Mouse (Mus musculus): Measurements from ENCODE around the gene Tsks. TPM values are rescaled to one million over a fixed set of nuclear protein-coding genes. Genes with fewer than 3 reads are reported as not detected.

Tsks gene
- polyA plus RNA-seq, 1 experiment, result 0.62 TPM

DNA sequence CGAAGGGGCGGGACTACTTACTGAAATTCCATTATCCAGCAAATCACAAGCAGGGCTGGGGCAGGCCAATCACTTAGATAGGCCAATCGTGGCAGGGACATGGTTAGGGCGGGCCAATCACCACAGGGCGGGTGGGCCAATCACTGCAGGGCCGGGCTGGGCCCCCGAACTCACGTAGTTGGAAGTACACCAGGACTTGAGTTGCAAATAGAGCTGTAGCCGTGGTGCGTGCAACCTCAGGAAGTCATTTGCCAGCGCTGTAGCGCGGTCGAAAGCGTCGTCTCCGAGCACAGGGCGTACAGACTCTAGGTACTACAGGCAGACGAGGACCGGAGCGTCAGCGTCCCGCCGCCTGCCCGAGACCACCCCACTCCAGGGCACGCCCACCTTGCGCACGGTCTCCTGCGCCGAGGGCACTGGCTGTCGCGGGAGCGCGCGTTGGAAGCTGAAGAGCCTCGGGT, 27.3 kb downstream of the Tsks start:
- TF ChIP-seq FLI1 (IDR thresholded peaks at IDR 0.05; ENCODE audit: low read length) (no peak), GATA1 (IDR thresholded peaks at IDR 0.05; ENCODE audit: borderline replicate concordance, low read length) (no peak)
- peak overlapping the region; percentile 93 for H3K4me3 ChIP-seq (replicated peaks)
- no peaks in the 10 kb centered on the region for H3K9me3 ChIP-seq
- peaks cover 4% of the 10 kb centered on the region for H3K36me3 ChIP-seq (replicated peaks; ENCODE audit: low read length)
- H3K27me3 ChIP-seq (replicated peaks), result peaks cover 46% of the 10 kb centered on the region
- peaks cover 48% of the 10 kb centered on the region for H3K4me1 ChIP-seq

DNA sequence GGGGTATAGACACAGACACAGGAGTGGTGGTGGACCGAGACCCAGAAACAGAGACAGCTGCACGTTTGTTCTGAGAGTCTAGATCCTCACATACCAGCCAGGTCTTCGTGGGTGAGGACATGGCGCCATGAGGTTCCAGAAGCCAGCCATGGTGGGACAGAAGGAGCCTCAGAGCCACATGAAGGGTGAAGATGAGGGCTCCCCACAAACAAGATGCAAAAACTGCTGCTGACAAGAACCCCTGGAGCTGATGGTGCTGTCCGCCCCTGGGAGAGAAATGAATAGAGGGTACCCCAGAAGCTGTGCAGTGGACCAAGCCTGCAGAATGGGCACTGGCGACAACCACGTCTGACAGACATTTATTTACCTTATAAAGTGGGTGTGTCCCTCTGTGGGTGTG, 28.1 kb downstream of the Tsks start:
- Histone ChIP-seq H3K4me1 (peaks cover 48% of the 10 kb centered on the region), H3K27me3 (replicated peaks) (peaks cover 40% of the 10 kb centered on the region), H3K36me3 (replicated peaks; ENCODE audit: low read length) (peaks cover 11% of the 10 kb centered on the region), H3K4me3 (replicated peaks) (peak overlapping the region; percentile 93), H3K9me3 (no peaks in the 10 kb centered on the region)
- TF ChIP-seq GATA1 (IDR thresholded peaks at IDR 0.05; ENCODE audit: borderline replicate concordance, low read length), result no peak
- TF ChIP-seq FLI1 (IDR thresholded peaks at IDR 0.05; ENCODE audit: low read length), result no peak

DNA sequence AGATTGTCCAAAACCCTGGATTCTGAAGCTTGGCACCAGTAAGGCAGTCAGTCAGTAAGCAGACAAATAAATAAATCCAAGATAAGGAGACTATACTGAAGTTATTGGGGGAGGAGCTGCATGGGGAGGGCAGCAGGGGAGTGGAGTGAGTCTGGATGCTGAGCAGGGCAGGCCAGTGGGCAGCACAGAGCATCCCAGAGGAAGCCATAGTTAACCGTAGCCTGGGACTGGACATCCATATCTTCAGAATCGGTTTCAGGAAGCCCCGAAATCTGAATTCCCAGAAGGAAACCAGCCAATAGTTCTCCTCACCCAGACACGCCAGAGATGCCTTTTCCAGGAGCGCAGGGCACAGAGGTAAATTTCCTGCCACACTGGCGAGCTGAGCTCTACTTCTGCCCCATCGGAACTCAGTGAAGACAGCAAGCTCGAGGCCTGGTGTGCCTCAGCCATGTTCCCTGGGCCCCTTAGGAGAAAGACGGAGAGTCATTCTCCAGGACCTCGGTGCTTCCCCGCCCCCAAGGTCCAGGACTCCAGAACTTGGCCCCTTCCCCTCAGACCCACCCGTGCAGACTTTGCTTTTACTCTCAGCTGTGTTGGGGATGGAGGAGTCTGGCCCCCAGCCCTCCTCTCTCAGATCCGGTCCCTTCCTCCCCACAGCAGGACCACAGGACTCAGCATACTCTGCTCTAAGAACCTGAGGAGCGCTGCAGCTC, 30.6 kb downstream of the Tsks start:
- Histone ChIP-seq H3K27me3 (replicated peaks) (peaks cover 31% of the 10 kb centered on the region), H3K36me3 (replicated peaks; ENCODE audit: low read length) (peaks cover 36% of the 10 kb centered on the region), H3K9me3 (no peaks in the 10 kb centered on the region), H3K4me1 (peaks cover 57% of the 10 kb centered on the region), H3K4me3 (replicated peaks) (no peak overlapping the region)
- TF ChIP-seq GATA1 (IDR thresholded peaks at IDR 0.05; ENCODE audit: borderline replicate concordance, low read length), result no peak
- TF ChIP-seq FLI1 (IDR thresholded peaks at IDR 0.05; ENCODE audit: low read length), result no peak

DNA sequence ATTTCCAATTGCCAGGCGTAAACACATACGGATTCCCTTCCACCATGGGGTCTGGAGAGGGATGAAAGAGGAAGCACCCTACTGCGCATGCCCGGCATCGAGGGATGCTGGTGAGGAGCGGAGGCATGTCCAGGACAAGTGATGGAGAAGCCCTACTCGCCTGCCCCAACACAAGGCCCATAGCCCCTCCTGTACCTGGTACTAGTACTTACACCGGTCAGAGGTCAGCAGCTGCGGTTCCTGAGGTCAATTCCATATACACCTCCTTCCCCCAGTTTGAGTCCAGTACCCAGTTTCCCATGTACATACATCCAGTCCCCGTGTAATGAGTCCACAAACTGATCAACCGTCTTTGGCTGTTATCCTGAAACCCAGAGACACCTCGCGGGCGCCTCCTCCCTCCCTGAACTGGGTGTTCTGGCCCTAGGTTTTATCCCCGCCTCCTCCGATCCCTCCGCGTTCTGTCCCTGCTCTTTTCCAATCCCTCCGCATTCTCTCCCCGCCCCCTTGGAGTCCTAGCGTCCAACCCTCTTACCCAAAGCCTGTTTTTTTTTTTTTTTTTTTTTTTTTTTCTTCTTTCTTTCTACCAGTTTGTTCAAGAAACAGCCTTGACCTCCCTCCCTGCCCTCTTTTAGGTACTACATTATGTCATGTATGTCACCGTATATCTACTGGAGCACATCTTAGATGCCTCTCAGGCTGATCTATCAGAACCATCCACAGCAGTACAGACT, 31.5 kb downstream of the Tsks start, which contains the start of gene Cpt1c:
Cpt1c (minus strand) TSS at position 469 of the 734 bp plus-strand sequence.
- Histone ChIP-seq H3K4me1 (peaks cover 61% of the 10 kb centered on the region), H3K36me3 (replicated peaks; ENCODE audit: low read length) (peaks cover 45% of the 10 kb centered on the region), H3K4me3 (replicated peaks) (peak within 1 kb of the TSS; percentile 83)

DNA sequence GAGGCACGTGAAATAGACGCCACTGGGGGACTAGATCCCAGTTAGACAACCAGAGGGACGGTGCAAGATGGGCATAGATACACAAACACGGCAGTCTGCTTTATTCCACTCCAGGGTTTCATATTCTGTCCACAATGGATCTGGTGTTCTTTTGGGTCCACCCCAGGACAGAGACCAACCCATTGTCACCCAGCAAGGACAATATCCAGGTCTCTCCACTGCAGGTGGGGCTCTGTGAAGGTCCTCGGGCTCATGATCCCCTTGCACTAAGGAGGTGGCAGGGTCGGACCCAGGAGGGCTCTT, 32.1 kb downstream of the Tsks start:
- Histone ChIP-seq H3K4me3 (replicated peaks) (no peak overlapping the region), H3K36me3 (replicated peaks; ENCODE audit: low read length) (peaks cover 51% of the 10 kb centered on the region), H3K27me3 (replicated peaks) (peaks cover 26% of the 10 kb centered on the region), H3K4me1 (peaks cover 56% of the 10 kb centered on the region), H3K9me3 (no peaks in the 10 kb centered on the region)
- TF ChIP-seq FLI1 (IDR thresholded peaks at IDR 0.05; ENCODE audit: low read length), result no peak
- no peak for TF ChIP-seq GATA1 (IDR thresholded peaks at IDR 0.05; ENCODE audit: borderline replicate concordance, low read length)

More for the DNA sequence above, 31.5 kb downstream of the Tsks start, which contains the start of gene Cpt1c:
- no peaks in the 10 kb centered on the region for H3K9me3 ChIP-seq
- TF ChIP-seq FLI1 (IDR thresholded peaks at IDR 0.05; ENCODE audit: low read length) (no peak), GATA1 (IDR thresholded peaks at IDR 0.05; ENCODE audit: borderline replicate concordance, low read length) (no peak)
- H3K27me3 ChIP-seq (replicated peaks), result peaks cover 29% of the 10 kb centered on the region

DNA sequence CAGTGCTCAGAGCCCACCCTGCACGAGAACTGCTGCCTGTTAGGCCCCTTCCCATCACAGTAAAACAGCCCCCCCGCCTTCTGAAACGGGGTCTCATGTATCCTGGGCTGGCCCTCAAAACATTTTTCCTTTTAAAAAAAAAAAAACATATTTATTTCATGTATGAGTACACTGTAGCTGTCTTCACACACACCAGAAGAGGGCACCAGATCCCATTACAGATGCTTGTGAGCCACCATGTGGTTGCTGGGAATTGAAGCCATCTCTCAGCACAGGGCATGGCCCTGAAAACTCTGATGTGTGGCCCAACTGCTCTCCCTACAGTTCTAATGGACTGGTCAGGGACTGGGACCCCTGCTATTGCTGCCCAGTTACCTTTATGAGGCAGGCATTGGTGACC, 35.3 kb downstream of the Tsks start:
- Histone ChIP-seq H3K4me3 (replicated peaks) (no peak overlapping the region), H3K4me1 (peaks cover 48% of the 10 kb centered on the region), H3K9me3 (no peaks in the 10 kb centered on the region), H3K36me3 (replicated peaks; ENCODE audit: low read length) (peaks cover 77% of the 10 kb centered on the region), H3K27me3 (replicated peaks) (peaks cover 7% of the 10 kb centered on the region)
- TF ChIP-seq FLI1 (IDR thresholded peaks at IDR 0.05; ENCODE audit: low read length), result no peak
- TF ChIP-seq GATA1 (IDR thresholded peaks at IDR 0.05; ENCODE audit: borderline replicate concordance, low read length), result no peak

DNA sequence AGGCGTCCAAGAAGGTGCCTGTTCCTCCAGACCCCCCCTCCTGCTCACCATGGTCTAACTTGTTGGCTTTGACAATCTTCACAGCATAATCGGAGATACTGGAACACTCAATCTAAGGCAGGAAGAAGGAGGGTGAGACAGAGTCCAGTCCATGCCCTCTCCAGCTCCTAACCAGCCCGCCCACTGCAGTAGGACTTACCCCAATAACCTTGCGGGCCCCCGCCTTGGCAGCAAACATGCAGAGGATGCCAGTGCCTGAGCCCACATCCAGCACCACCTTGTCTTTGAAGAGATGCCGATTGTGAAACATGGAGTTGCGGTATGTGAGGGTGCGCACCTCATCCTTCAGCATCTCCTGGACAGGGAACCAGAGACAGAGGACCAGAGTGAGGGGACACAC, 38.5 kb downstream of the Tsks start:
- Histone ChIP-seq H3K9me3 (no peaks in the 10 kb centered on the region), H3K4me1 (peaks cover 55% of the 10 kb centered on the region), H3K4me3 (replicated peaks) (no peak overlapping the region), H3K27me3 (replicated peaks) (no peaks in the 10 kb centered on the region), H3K36me3 (replicated peaks; ENCODE audit: low read length) (peaks cover 73% of the 10 kb centered on the region)
- TF ChIP-seq FLI1 (IDR thresholded peaks at IDR 0.05; ENCODE audit: low read length) (no peak), GATA1 (IDR thresholded peaks at IDR 0.05; ENCODE audit: borderline replicate concordance, low read length) (no peak)

DNA sequence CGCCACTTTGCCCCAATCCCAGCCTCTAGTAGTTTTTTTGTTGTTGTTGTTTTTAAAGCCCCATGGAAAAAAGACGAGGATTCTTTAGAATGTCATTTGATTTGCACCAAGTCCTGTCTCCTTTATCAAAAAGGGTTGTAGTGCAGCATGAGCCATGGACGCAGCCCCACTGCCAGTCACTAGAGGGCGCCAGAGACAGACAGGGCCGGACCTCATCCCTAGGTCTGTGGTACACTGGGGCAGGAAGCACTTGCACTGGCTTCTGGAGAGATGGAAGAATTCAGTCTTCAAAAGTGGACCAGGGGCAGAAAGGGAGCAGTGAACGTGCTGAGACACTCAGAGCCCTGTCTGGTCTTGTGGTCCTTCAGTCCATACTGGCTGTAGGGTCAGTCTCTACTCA, 40.1 kb downstream of the Tsks start:
- no peaks in the 10 kb centered on the region for H3K9me3 ChIP-seq
- H3K36me3 ChIP-seq (replicated peaks; ENCODE audit: low read length), result peaks cover 57% of the 10 kb centered on the region
- TF ChIP-seq GATA1 (IDR thresholded peaks at IDR 0.05; ENCODE audit: borderline replicate concordance, low read length) (no peak), FLI1 (IDR thresholded peaks at IDR 0.05; ENCODE audit: low read length) (no peak)
- H3K4me3 ChIP-seq (replicated peaks), result peak overlapping the region; percentile 78
- H3K27me3 ChIP-seq (replicated peaks), result no peaks in the 10 kb centered on the region
- peaks cover 54% of the 10 kb centered on the region for H3K4me1 ChIP-seq

DNA sequence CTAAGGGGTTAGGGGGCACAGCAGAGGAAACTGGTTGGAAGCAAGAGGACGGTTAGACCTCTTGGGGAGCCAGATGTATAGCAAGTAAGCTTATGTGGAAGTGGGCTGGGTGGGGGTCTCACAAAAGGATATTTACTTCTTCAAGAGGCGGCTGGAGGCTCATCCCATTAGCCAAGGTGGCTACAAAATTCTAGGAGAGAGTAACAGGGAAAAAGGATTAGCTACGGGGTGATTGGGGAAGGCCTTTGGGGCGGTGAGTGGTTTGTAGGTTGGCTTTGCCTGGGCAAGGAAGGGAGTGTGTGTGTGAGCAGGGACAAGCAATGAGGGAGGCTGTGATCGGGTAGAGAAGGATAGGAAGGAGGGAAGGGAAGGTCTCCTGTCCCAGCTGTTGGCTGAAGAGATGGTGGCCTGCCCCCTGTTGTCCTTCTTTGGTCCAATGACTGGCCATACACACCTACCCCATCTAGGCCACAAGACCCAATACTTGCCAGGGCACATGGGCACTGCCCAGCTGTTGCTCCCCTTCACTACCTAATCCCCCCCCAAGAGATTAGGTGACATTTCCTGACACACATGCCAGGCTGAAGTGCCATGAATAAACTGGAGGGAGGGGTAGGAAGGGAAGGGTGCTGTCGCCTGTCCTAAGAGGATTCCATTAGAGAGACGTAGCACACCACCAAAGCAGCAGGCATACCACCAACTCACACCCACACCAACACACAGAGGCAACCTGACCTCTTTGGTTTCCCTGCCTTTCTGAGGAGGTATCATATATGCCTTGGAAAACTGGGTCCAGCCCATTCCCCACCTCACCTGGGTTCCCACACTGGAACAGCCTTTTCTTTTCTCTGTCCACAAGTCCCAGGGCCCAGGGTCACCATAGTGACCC, 41.2 kb downstream of the Tsks start:
- peaks cover 49% of the 10 kb centered on the region for H3K36me3 ChIP-seq (replicated peaks; ENCODE audit: low read length)
- no peaks in the 10 kb centered on the region for H3K9me3 ChIP-seq
- H3K4me1 ChIP-seq, result peaks cover 59% of the 10 kb centered on the region
- TF ChIP-seq FLI1 (IDR thresholded peaks at IDR 0.05; ENCODE audit: low read length) (no peak), GATA1 (IDR thresholded peaks at IDR 0.05; ENCODE audit: borderline replicate concordance, low read length) (no peak)
- no peaks in the 10 kb centered on the region for H3K27me3 ChIP-seq (replicated peaks)
- peak overlapping the region; percentile 67 for H3K4me3 ChIP-seq (replicated peaks)
